ENCODE assay signal across 8 mouse cellular contexts in genomic region chr10:128362568-128362967, GRCm38 (mm10). TPM values are rescaled to one million over a fixed set of nuclear protein-coding genes. Genes with fewer than 3 reads are reported as not detected.
DNase-seq lines count a peak whose midpoint lies in the region; ATAC-seq and TF ChIP-seq lines count a peak whose summit lies in the region.

No protein-coding gene starts in this region.

- no peak for DNase-seq in gastrocnemius, adult 2 months
- DNase-seq in gastrocnemius, adult 18-20 months (ENCODE audit: low spot score) = no peak
- peak; percentile 39 for DNase-seq in thymus, adult 2 months
- DNase-seq in thymus, postnatal 4 days = no peak
- DNase-seq in lung, postnatal 10 days = peak; percentile 65
- no peak for DNase-seq in gastrocnemius, postnatal 10 days
- DNase-seq in layer of hippocampus, postnatal 36 days = no peak

- no peak overlapping the region for H3K4me2 ChIP-seq in forebrain, embryonic 16.5 days (ENCODE audit: low read length)

- H3K27ac ChIP-seq in gastrocnemius, adult 2 months = peak overlapping the region; percentile 96
- H3K27ac ChIP-seq in thymus, adult 2 months (ENCODE audit: control insufficient read depth, insufficient read depth, low read length) = no peak overlapping the region
- H3K27ac ChIP-seq in forebrain, embryonic 16.5 days (ENCODE audit: low read length) = no peak overlapping the region

- H3K9ac ChIP-seq in forebrain, embryonic 16.5 days (replicated peaks; ENCODE audit: low read depth, low read length) = no peak overlapping the region

- peak; percentile 26; the same call in 1 of the 2 replicates for ATAC-seq in forebrain, embryonic 16.5 days

- 70% methylated on average over 3 of the region's 3 CpGs for WGBS in thymus, adult 2 months
- WGBS in forebrain, embryonic 16.5 days = 45% methylated on average over 3 of the region's 3 CpGs

- peak overlapping the region; percentile 47 for H3K4me3 ChIP-seq in gastrocnemius, adult 2 months
- no peak overlapping the region for H3K4me3 ChIP-seq in thymus, adult 2 months (ENCODE audit: control insufficient read depth, insufficient read depth, low read length)
- H3K4me3 ChIP-seq in forebrain, embryonic 16.5 days (replicated peaks; ENCODE audit: low read length) = no peak overlapping the region

- peak; percentile 63 for TF ChIP-seq CTCF in gastrocnemius, adult 2 months (IDR thresholded peaks at IDR 0.05)
- TF ChIP-seq CTCF in thymus, adult 2 months (IDR thresholded peaks at IDR 0.05; ENCODE audit: borderline replicate concordance, control insufficient read depth, extremely low read depth, insufficient read depth, low read length, poor library complexity) = no peak

- H3K9me3 ChIP-seq in forebrain, embryonic 16.5 days (ENCODE audit: control insufficient read depth, low read length) = no peaks in the 10 kb centered on the region

- no peaks in the 10 kb centered on the region for H3K4me1 ChIP-seq in thymus, adult 2 months (replicated peaks; ENCODE audit: control insufficient read depth, insufficient read depth, low read length)
- H3K4me1 ChIP-seq in forebrain, embryonic 16.5 days (replicated peaks; ENCODE audit: control insufficient read depth, insufficient read depth, low read length) = peaks cover 6% of the 10 kb centered on the region

- no peak for TF ChIP-seq POLR2A in thymus, adult 2 months (IDR thresholded peaks at IDR 0.05; ENCODE audit: control insufficient read depth, extremely low read depth, insufficient read depth, low read length, poor library complexity)

- H3K27me3 ChIP-seq in thymus, adult 2 months (ENCODE audit: control insufficient read depth, insufficient read depth, low read length) = no peaks in the 10 kb centered on the region
- no peaks in the 10 kb centered on the region for H3K27me3 ChIP-seq in forebrain, embryonic 16.5 days (replicated peaks; ENCODE audit: control insufficient read depth, insufficient read depth, low read length)

- intact Hi-C loops in gastrocnemius, adult 2 months (cut with DNase I) = no loop called here

- peaks cover 50% of the 10 kb centered on the region for H3K36me3 ChIP-seq in thymus, adult 2 months (ENCODE audit: control insufficient read depth, insufficient read depth, low read length)
- H3K36me3 ChIP-seq in forebrain, embryonic 16.5 days (ENCODE audit: control insufficient read depth, insufficient read depth) = peaks cover 32% of the 10 kb centered on the region

RNA-seq across cellular contexts. Expression of gene Coq10a, which starts 6.2 kb away (rescaled TPM):
- 100 to 1,000 TPM; 447 to 542 TPM for total RNA-seq in gastrocnemius, adult 2 months (2021)
- total RNA-seq in gastrocnemius, adult 18-20 months (2021) = 100 to 1,000 TPM; 388 to 467 TPM
- 62.9 and 71.7 TPM in 2 replicates for polyA plus RNA-seq in thymus, adult 2 months (2012; rRNA removed)
- 32.2 and 32.7 TPM in 2 replicates for polyA plus RNA-seq in forebrain, embryonic 16.5 days (2015; fragmentation: Nextera tagmentation; extraction: Ambion mirVana)
- total RNA-seq in gastrocnemius, postnatal 10 days (2021) = 100 to 1,000 TPM; 170 to 198 TPM
- 10 to 100 TPM; 51.2 to 52.8 TPM for total RNA-seq in layer of hippocampus, postnatal 36 days (2021)

RNA-seq across cellular contexts. Expression of gene Ankrd52, which starts 14.3 kb away (rescaled TPM):
- total RNA-seq in gastrocnemius, adult 2 months (2021) = 10 to 100 TPM; 46.7 to 58.9 TPM
- total RNA-seq in gastrocnemius, adult 18-20 months (2021) = 10 to 100 TPM; 44.5 to 47.0 TPM
- polyA plus RNA-seq in thymus, adult 2 months (2012; rRNA removed) = 71.0 and 87.0 TPM in 2 replicates
- polyA plus RNA-seq in forebrain, embryonic 16.5 days (2015; fragmentation: Nextera tagmentation; extraction: Ambion mirVana) = 11.3 and 13.2 TPM in 2 replicates
- 10 to 100 TPM; 47.3 to 50.9 TPM for total RNA-seq in gastrocnemius, postnatal 10 days (2021)
- total RNA-seq in layer of hippocampus, postnatal 36 days (2021) = 10 to 100 TPM; 55.6 to 59.6 TPM

RNA-seq across cellular contexts. Expression of gene Cs, which starts 25.0 kb away (rescaled TPM):
- 100 to 1,000 TPM; 541 to 658 TPM for total RNA-seq in gastrocnemius, adult 2 months (2021)
- total RNA-seq in gastrocnemius, adult 18-20 months (2021) = 100 to 1,000 TPM; 561 to 590 TPM
- 215 and 225 TPM in 2 replicates for polyA plus RNA-seq in thymus, adult 2 months (2012; rRNA removed)
- polyA plus RNA-seq in forebrain, embryonic 16.5 days (2015; fragmentation: Nextera tagmentation; extraction: Ambion mirVana) = 247 and 259 TPM in 2 replicates
- 100 to 1,000 TPM; 483 to 549 TPM for total RNA-seq in gastrocnemius, postnatal 10 days (2021)
- 100 to 1,000 TPM; 224 to 234 TPM for total RNA-seq in layer of hippocampus, postnatal 36 days (2021)

RNA-seq across cellular contexts. Expression of gene Slc39a5, which starts 38.5 kb away (rescaled TPM):
- not detected for total RNA-seq in gastrocnemius, adult 2 months (2021)
- not detected for total RNA-seq in gastrocnemius, adult 18-20 months (2021)
- polyA plus RNA-seq in thymus, adult 2 months (2012; rRNA removed) = 0.53 and 0.65 TPM in 2 replicates
- 0.10 and 0.25 TPM in 2 replicates for polyA plus RNA-seq in forebrain, embryonic 16.5 days (2015; fragmentation: Nextera tagmentation; extraction: Ambion mirVana)
- total RNA-seq in gastrocnemius, postnatal 10 days (2021) = not detected
- total RNA-seq in layer of hippocampus, postnatal 36 days (2021) = not detected

RNA-seq across cellular contexts. Expression of gene Cnpy2, which starts 40.3 kb away (rescaled TPM):
- 10 to 100 TPM; 35.1 to 52.1 TPM for total RNA-seq in gastrocnemius, adult 2 months (2021)
- total RNA-seq in gastrocnemius, adult 18-20 months (2021) = 10 to 100 TPM; 46.4 to 48.3 TPM
- polyA plus RNA-seq in thymus, adult 2 months (2012; rRNA removed) = 34.3 and 41.7 TPM in 2 replicates
- 190 and 195 TPM in 2 replicates for polyA plus RNA-seq in forebrain, embryonic 16.5 days (2015; fragmentation: Nextera tagmentation; extraction: Ambion mirVana)
- 10 to 100 TPM; 62.5 to 71.7 TPM for total RNA-seq in gastrocnemius, postnatal 10 days (2021)
- 10 to 100 TPM; 82.9 to 86.1 TPM for total RNA-seq in layer of hippocampus, postnatal 36 days (2021)

Comparison
In these comparisons a context has a peak if more than half of its experiments do, and no peak if none do; other contexts are left out.
1. DNase-seq: peak in thymus, adult 2 months (single experiment) and lung, postnatal 10 days (single experiment); none in gastrocnemius, adult 2 months (single experiment), gastrocnemius, adult 18-20 months (single experiment), thymus, postnatal 4 days (single experiment), gastrocnemius, postnatal 10 days (single experiment) and layer of hippocampus, postnatal 36 days (0 of 2).